Mouse (Mus musculus): ENCODE measurements around the gene D17Wsu92e. TPM values are rescaled to one million over a fixed set of nuclear protein-coding genes. Genes with fewer than 3 reads are reported as not detected.

D17Wsu92e gene
- polyA plus RNA-seq, 1 experiment from 2014 or later: 10.6 TPM

- Histone ChIP-seq H3K36me3 (peaks cover 5% of the 10 kb centered on the region; the same call in 1 of the 2 replicates), H3K4me3 (no peak overlapping the region), H3K4me2 (replicated peaks) (no peak overlapping the region), H3K27ac (replicated peaks) (no peak overlapping the region), H3K9ac (replicated peaks) (no peak overlapping the region), H3K4me1 (no peaks in the 10 kb centered on the region), H3K27me3 (no peaks in the 10 kb centered on the region), H3K9me3 (no peaks in the 10 kb centered on the region)
- no peak for ATAC-seq (replicated peaks)
- 83% methylated on average over 6 of the region's 6 CpGs for WGBS
These were observed 42.6 kb downstream of the D17Wsu92e start for GRCm38 (mm10) chr17:27777823-27778222.

- no peak for ATAC-seq (replicated peaks)
- Histone ChIP-seq H3K4me1 (no peaks in the 10 kb centered on the region), H3K9ac (replicated peaks) (no peak overlapping the region), H3K36me3 (peaks cover 5% of the 10 kb centered on the region; the same call in 1 of the 2 replicates), H3K27me3 (no peaks in the 10 kb centered on the region), H3K9me3 (no peaks in the 10 kb centered on the region), H3K4me2 (replicated peaks) (no peak overlapping the region), H3K4me3 (no peak overlapping the region), H3K27ac (replicated peaks) (no peak overlapping the region)
- WGBS: 93% methylated on average over 3 of the region's 3 CpGs
These were observed 46.2 kb downstream of the D17Wsu92e start for GRCm38 (mm10) chr17:27774198-27774597.

- Histone ChIP-seq H3K4me3 (no peak overlapping the region), H3K36me3 (peaks cover 9% of the 10 kb centered on the region; the same call in 1 of the 2 replicates), H3K9ac (replicated peaks) (no peak overlapping the region), H3K27ac (replicated peaks) (no peak overlapping the region), H3K4me2 (replicated peaks) (no peak overlapping the region), H3K4me1 (no peaks in the 10 kb centered on the region), H3K27me3 (no peaks in the 10 kb centered on the region), H3K9me3 (no peaks in the 10 kb centered on the region)
- WGBS: 85% methylated on average over 6 of the region's 6 CpGs
- ATAC-seq (replicated peaks): no peak
These were observed 48.8 kb downstream of the D17Wsu92e start for GRCm38 (mm10) chr17:27771616-27772015.

- Histone ChIP-seq H3K4me3 (no peak overlapping the region), H3K9ac (replicated peaks) (no peak overlapping the region), H3K9me3 (no peaks in the 10 kb centered on the region), H3K27me3 (no peaks in the 10 kb centered on the region), H3K27ac (replicated peaks) (no peak overlapping the region), H3K36me3 (peaks cover 13% of the 10 kb centered on the region), H3K4me2 (replicated peaks) (no peak overlapping the region), H3K4me1 (no peaks in the 10 kb centered on the region)
- WGBS: 60% methylated on average over 8 of the region's 8 CpGs
- ATAC-seq (replicated peaks): 0 out of 2 replicates have a peak, but pooled peaks have one; percentile 63
These were observed 51.5 kb downstream of the D17Wsu92e start for GRCm38 (mm10) chr17:27768817-27769542.

- no peaks in the 10 kb centered on the region for H3K27me3 ChIP-seq
- no peak overlapping the region for H3K27ac ChIP-seq (replicated peaks)
- no peaks in the 10 kb centered on the region for H3K9me3 ChIP-seq
- H3K9ac ChIP-seq (replicated peaks): no peak overlapping the region
- H3K4me2 ChIP-seq (replicated peaks): no peak overlapping the region
- peaks cover 12% of the 10 kb centered on the region for H3K36me3 ChIP-seq
- no peak overlapping the region for H3K4me3 ChIP-seq
- ATAC-seq (replicated peaks): no peak
- no peaks in the 10 kb centered on the region for H3K4me1 ChIP-seq
- WGBS: 80% methylated on average over 12 of the region's 12 CpGs
These were observed 52.9 kb downstream of the D17Wsu92e start for GRCm38 (mm10) chr17:27767543-27767942.

- Histone ChIP-seq H3K9me3 (no peaks in the 10 kb centered on the region), H3K9ac (replicated peaks) (no peak overlapping the region), H3K27ac (replicated peaks) (no peak overlapping the region), H3K4me3 (no peak overlapping the region), H3K36me3 (peaks cover 12% of the 10 kb centered on the region), H3K4me2 (replicated peaks) (no peak overlapping the region), H3K27me3 (no peaks in the 10 kb centered on the region), H3K4me1 (no peaks in the 10 kb centered on the region)
- ATAC-seq (replicated peaks): no peak
- 83% methylated on average over 5 of the region's 5 CpGs for WGBS
These were observed 53.3 kb downstream of the D17Wsu92e start for GRCm38 (mm10) chr17:27767120-27767519.

- no peak overlapping the region for H3K4me2 ChIP-seq (replicated peaks)
- H3K27ac ChIP-seq (replicated peaks): no peak overlapping the region
- peaks cover 12% of the 10 kb centered on the region for H3K36me3 ChIP-seq
- H3K4me3 ChIP-seq: no peak overlapping the region
- H3K27me3 ChIP-seq: no peaks in the 10 kb centered on the region
- H3K9ac ChIP-seq (replicated peaks): no peak overlapping the region
- WGBS: 99% methylated on average over 6 of the region's 6 CpGs
- H3K9me3 ChIP-seq: no peaks in the 10 kb centered on the region
- no peaks in the 10 kb centered on the region for H3K4me1 ChIP-seq
- ATAC-seq (replicated peaks): no peak
These were observed 55.4 kb downstream of the D17Wsu92e start for GRCm38 (mm10) chr17:27765066-27765465.

GRCm38 (mm10) chr17:27764453-27764852, 56.0 kb downstream of the D17Wsu92e start:
- ATAC-seq (replicated peaks): no peak
- no peak overlapping the region for H3K4me3 ChIP-seq

GRCm38 (mm10) chr17:27762884-27763283, 57.6 kb downstream of the D17Wsu92e start:
- WGBS: 91% methylated on average over 11 of the region's 11 CpGs
- Histone ChIP-seq H3K9ac (replicated peaks) (no peak overlapping the region), H3K4me3 (no peak overlapping the region), H3K36me3 (peaks cover 9% of the 10 kb centered on the region), H3K4me1 (no peaks in the 10 kb centered on the region), H3K4me2 (replicated peaks) (no peak overlapping the region), H3K9me3 (no peaks in the 10 kb centered on the region), H3K27me3 (no peaks in the 10 kb centered on the region), H3K27ac (replicated peaks) (no peak overlapping the region)
- ATAC-seq (replicated peaks): no peak

More at GRCm38 (mm10) chr17:27764453-27764852, 56.0 kb downstream of the D17Wsu92e start:
- Histone ChIP-seq H3K9me3 (no peaks in the 10 kb centered on the region), H3K27ac (replicated peaks) (no peak overlapping the region), H3K36me3 (peaks cover 12% of the 10 kb centered on the region), H3K27me3 (no peaks in the 10 kb centered on the region), H3K9ac (replicated peaks) (no peak overlapping the region), H3K4me1 (no peaks in the 10 kb centered on the region), H3K4me2 (replicated peaks) (no peak overlapping the region)
- 94% methylated on average over 2 of the region's 2 CpGs for WGBS

GRCm38 (mm10) chr17:27761639-27762336, 58.7 kb downstream of the D17Wsu92e start:
- Histone ChIP-seq H3K4me1 (no peaks in the 10 kb centered on the region), H3K9ac (replicated peaks) (no peak overlapping the region), H3K4me2 (replicated peaks) (no peak overlapping the region), H3K36me3 (peaks cover 9% of the 10 kb centered on the region), H3K27ac (replicated peaks) (no peak overlapping the region), H3K4me3 (no peak overlapping the region), H3K27me3 (no peaks in the 10 kb centered on the region), H3K9me3 (no peaks in the 10 kb centered on the region)
- 29% methylated on average over 9 of the region's 9 CpGs for WGBS
- ATAC-seq (replicated peaks): peak; percentile 78

- H3K36me3 ChIP-seq: peaks cover 9% of the 10 kb centered on the region
- H3K9ac ChIP-seq (replicated peaks): no peak overlapping the region
- H3K4me2 ChIP-seq (replicated peaks): no peak overlapping the region
- no peaks in the 10 kb centered on the region for H3K27me3 ChIP-seq
- H3K9me3 ChIP-seq: no peaks in the 10 kb centered on the region
- no peak for ATAC-seq (replicated peaks)
- WGBS: 84% methylated on average over 6 of the region's 6 CpGs
- no peaks in the 10 kb centered on the region for H3K4me1 ChIP-seq
- no peak overlapping the region for H3K4me3 ChIP-seq
- H3K27ac ChIP-seq (replicated peaks): no peak overlapping the region
These were observed 60.3 kb downstream of the D17Wsu92e start for GRCm38 (mm10) chr17:27760169-27760568.

GRCm38 (mm10) chr17:27751314-27752202, 68.9 kb downstream of the D17Wsu92e start:
- ATAC-seq (replicated peaks): no peak
- Histone ChIP-seq H3K9ac (replicated peaks) (no peak overlapping the region), H3K27me3 (no peaks in the 10 kb centered on the region), H3K27ac (replicated peaks) (no peak overlapping the region), H3K36me3 (no peaks in the 10 kb centered on the region), H3K9me3 (no peaks in the 10 kb centered on the region), H3K4me3 (no peak overlapping the region), H3K4me2 (replicated peaks) (no peak overlapping the region), H3K4me1 (no peaks in the 10 kb centered on the region)
- 90% methylated on average over 8 of the region's 8 CpGs for WGBS
